Mouse (Mus musculus) CH12.LX (cell line): ENCODE results near the gene Pde9a. TPM values are rescaled to one million over a fixed set of nuclear protein-coding genes. Genes with fewer than 3 reads are reported as not detected.

Experiments
- DNase-seq: peaks from one replicate; pipeline ENCODE4 v3.0.0-alpha.2; 2013; ENCODE audit errors: extremely low read depth
- H3K27ac ChIP-seq: 2 replicates; pipeline ENCODE4 v1.5.1; 2012; ENCODE audit warnings: low read depth, mild to moderate bottlenecking, control low read depth, moderate library complexity; ENCODE audit not compliant: insufficient read depth
- H3K27me3 ChIP-seq: replicated peaks from 2 replicates; pipeline ENCODE3; 2012; ENCODE audit warnings: inconsistent platforms
- H3K36me3 ChIP-seq, 2 experiments: replicated peaks in 1 of 2; 2 replicates each; pipeline versions ENCODE3 to v1.6.1; 2012; ENCODE audit warnings: inconsistent platforms in 1 of 2, low read length in 1 of 2, mild to moderate bottlenecking in 1 of 2, mixed read lengths in 1 of 2, moderate library complexity in 1 of 2; ENCODE audit not compliant: control insufficient read depth in 1 of 2, insufficient read depth in 1 of 2
- H3K4me1 ChIP-seq, 2 experiments: 2 replicates each; pipeline ENCODE4 v1.6.1; 2012; ENCODE audit warnings: inconsistent platforms in 1 of 2, moderate library complexity in 1 of 2; ENCODE audit not compliant: insufficient read depth in 2 of 2, control insufficient read depth in 1 of 2
- H3K4me2 ChIP-seq: 2 replicates; pipeline ENCODE4 v1.6.1; 2012; ENCODE audit warnings: low read depth, mild to moderate bottlenecking, control low read depth; ENCODE audit not compliant: poor library complexity, insufficient read depth, severe bottlenecking
- H3K4me3 ChIP-seq, 3 experiments: fragments of 150-350 bp in 1 of 3; sonication (generic) in 1 of 3; replicated peaks in 1 of 3; 2 replicates each; pipeline versions ENCODE3 to v1.5.1; 2011 to 2012; ENCODE audit warnings: low read depth in 2 of 3, low read length in 2 of 3, mild to moderate bottlenecking in 2 of 3, moderate library complexity in 2 of 3, control low read depth in 1 of 3, improper control_type of control experiment in 1 of 3, inconsistent platforms in 1 of 3, mixed read lengths in 1 of 3; ENCODE audit not compliant: poor library complexity in 1 of 3
- H3K79me2 ChIP-seq: replicated peaks from 2 replicates; pipeline ENCODE4 v1.6.1; 2012; ENCODE audit warnings: mild to moderate bottlenecking, moderate library complexity; ENCODE audit not compliant: control insufficient read depth, poor library complexity, insufficient read depth, severe bottlenecking; ENCODE audit errors: extremely low read depth
- H3K9ac ChIP-seq: 2 replicates; pipeline ENCODE4 v1.6.1; 2012; ENCODE audit warnings: low read depth, mild to moderate bottlenecking, control low read depth, moderate library complexity; ENCODE audit not compliant: insufficient read depth
- H3K9me3 ChIP-seq: replicated peaks from 2 replicates; pipeline ENCODE3; 2012; ENCODE audit warnings: low read length, inconsistent platforms, mixed read lengths
- BHLHE40 ChIP-seq: IDR thresholded peaks from 2 replicates; pipeline ENCODE4 v1.6.1; 2011; ENCODE audit warnings: mild to moderate bottlenecking, low read depth, low read length, improper control_type of control experiment
- E2F4 ChIP-seq: IDR thresholded peaks from 2 replicates; pipeline ENCODE4 v1.6.1; 2011; ENCODE audit warnings: low read depth, low read length, improper control_type of control experiment; ENCODE audit not compliant: insufficient replicate concordance
- ETS1 ChIP-seq: conservative IDR thresholded peaks from 2 replicates; pipeline ENCODE4 v1.6.1; 2012; ENCODE audit warnings: low read depth, mild to moderate bottlenecking, inconsistent platforms, low read length, improper control_type of control experiment, moderate library complexity
- IRF4 ChIP-seq: IDR thresholded peaks from 2 replicates; pipeline ENCODE4 v1.6.1; 2014; ENCODE audit warnings: low read depth, mild to moderate bottlenecking, inconsistent platforms, low read length, improper control_type of control experiment
- JUND ChIP-seq: conservative IDR thresholded peaks from 2 replicates; pipeline ENCODE4 v1.6.1; 2011; ENCODE audit warnings: low read depth, low read length, improper control_type of control experiment
- KAT2A ChIP-seq: IDR thresholded peaks from 2 replicates; pipeline ENCODE4 v1.6.1; 2012; ENCODE audit warnings: low read length, improper control_type of control experiment, inconsistent platforms; ENCODE audit not compliant: insufficient replicate concordance
- MAZ ChIP-seq: IDR thresholded peaks from 2 replicates; pipeline ENCODE4 v1.6.1; 2012; ENCODE audit warnings: low read depth, mild to moderate bottlenecking, inconsistent platforms, low read length, improper control_type of control experiment, moderate library complexity
- MEF2A ChIP-seq: IDR thresholded peaks from 2 replicates; pipeline ENCODE4 v1.6.1; 2014; ENCODE audit warnings: low read depth, mild to moderate bottlenecking, inconsistent platforms, low read length, improper control_type of control experiment, borderline replicate concordance
- NRF1 ChIP-seq: IDR thresholded peaks from 2 replicates; pipeline ENCODE4 v1.6.1; 2014; ENCODE audit warnings: low read depth, mild to moderate bottlenecking, inconsistent platforms, low read length, improper control_type of control experiment, moderate library complexity
- PAX5 ChIP-seq: IDR thresholded peaks from 2 replicates; pipeline ENCODE4 v1.6.1; 2012; ENCODE audit warnings: low read length, inconsistent platforms, mixed read lengths
- POLR2A ChIP-seq: IDR thresholded peaks from 2 replicates; pipeline ENCODE4 v1.6.1; 2011; ENCODE audit warnings: low read depth, mild to moderate bottlenecking, improper control_type of control experiment, low read length
- POLR2AphosphoS2 ChIP-seq: IDR thresholded peaks from 2 replicates; pipeline ENCODE4 v1.6.1; 2011; ENCODE audit warnings: low read depth, low read length, improper control_type of control experiment
- SIN3A ChIP-seq: IDR thresholded peaks from 2 replicates; pipeline ENCODE4 v1.6.1; 2012; ENCODE audit warnings: low read length, improper control_type of control experiment, inconsistent platforms
- TCF12 ChIP-seq: IDR thresholded peaks from 2 replicates; pipeline ENCODE4 v1.6.1; 2014; ENCODE audit warnings: low read depth, mild to moderate bottlenecking, inconsistent platforms, low read length, improper control_type of control experiment
- UBTF ChIP-seq: IDR thresholded peaks from 2 replicates; pipeline ENCODE4 v1.6.1; 2012; ENCODE audit warnings: low read depth, mild to moderate bottlenecking, inconsistent platforms, low read length, improper control_type of control experiment, moderate library complexity
- USF2 ChIP-seq: conservative IDR thresholded peaks from 2 replicates; pipeline ENCODE4 v1.6.1; 2011; ENCODE audit warnings: low read depth, low read length, improper control_type of control experiment
- ZKSCAN1 ChIP-seq: IDR thresholded peaks from 2 replicates; pipeline ENCODE4 v1.6.1; 2012; ENCODE audit warnings: low read depth, inconsistent platforms, low read length, improper control_type of control experiment, borderline replicate concordance
- ZNF384 ChIP-seq: IDR thresholded peaks from 2 replicates; pipeline ENCODE4 v1.6.1; 2012; ENCODE audit warnings: low read depth, low read length, improper control_type of control experiment, inconsistent platforms
- dilution Hi-C: fragments of 300-500 bp; cut with MboI; formaldehyde crosslinking; loops from 2 replicates; pipeline ENCODE4 v1.14.3; 2020; ENCODE audit warnings: low sequenced_read_pairs; ENCODE audit not compliant: extremely low pct_unique_long_range_greater_than_20kb, extremely low pct_ligation_motif_present
- in situ Hi-C: fragments of 300-500 bp; cut with MboI; formaldehyde crosslinking; loops from 3 replicates; pipeline ENCODE4 v1.14.3; 2019; ENCODE audit warnings: low sequenced_read_pairs, low pct_ligation_motif_present, low pct_unique_long_range_greater_than_20kb, mixed read lengths
- polyA plus RNA-seq: library from polyadenylated mRNA; unstranded; fragments of >175 nt; gene quantifications from 2 replicates; pipeline ENCODE4 v1.2.1, GENCODE M21; 2012; ENCODE audit warnings: low read depth; ENCODE audit not compliant: insufficient read length
- total RNA-seq, 2 experiments: library from RNA; depleted of rRNA; stranded (reverse); fragments of 300-350 nt in 1 of 2; fragments of >200 nt in 1 of 2; gene quantifications; 2 replicates each; pipeline ENCODE4 v1.2.3; 2012 to 2014

The Pde9a gene
- total and polyA plus RNA-seq, 3 experiments = not detected

GRCm38 (mm10) chr17:31479108-31479844, 93.3 kb downstream of the Pde9a start:
- H3K79me2 ChIP-seq = no peaks in the 10 kb centered on the region
- no peaks in the 10 kb centered on the region for H3K9me3 ChIP-seq
- no peak overlapping the region for H3K4me2 ChIP-seq
- DNase-seq = no peak
- in situ Hi-C loops (loop anchor here (25.0 kb wide), 1 partner anchor 467 kb away; no protein-coding TSS in a partner anchor), dilution Hi-C loops (no loop called here)
- H3K27ac ChIP-seq = no peak overlapping the region
- H3K27me3 ChIP-seq = peaks cover 28% of the 10 kb centered on the region
- no peaks in the 10 kb centered on the region for H3K36me3 ChIP-seq
- no peak for TF ChIP-seq KAT2A
- no peak for TF ChIP-seq MEF2A
- TF ChIP-seq USF2 = no peak
- TF ChIP-seq JUND = no peak
- H3K4me1 ChIP-seq = peaks cover 2 to 7% of the 10 kb centered on the region in 2 experiments
- no peak overlapping the region for H3K4me3 ChIP-seq
- H3K9ac ChIP-seq = no peak overlapping the region

DNA sequence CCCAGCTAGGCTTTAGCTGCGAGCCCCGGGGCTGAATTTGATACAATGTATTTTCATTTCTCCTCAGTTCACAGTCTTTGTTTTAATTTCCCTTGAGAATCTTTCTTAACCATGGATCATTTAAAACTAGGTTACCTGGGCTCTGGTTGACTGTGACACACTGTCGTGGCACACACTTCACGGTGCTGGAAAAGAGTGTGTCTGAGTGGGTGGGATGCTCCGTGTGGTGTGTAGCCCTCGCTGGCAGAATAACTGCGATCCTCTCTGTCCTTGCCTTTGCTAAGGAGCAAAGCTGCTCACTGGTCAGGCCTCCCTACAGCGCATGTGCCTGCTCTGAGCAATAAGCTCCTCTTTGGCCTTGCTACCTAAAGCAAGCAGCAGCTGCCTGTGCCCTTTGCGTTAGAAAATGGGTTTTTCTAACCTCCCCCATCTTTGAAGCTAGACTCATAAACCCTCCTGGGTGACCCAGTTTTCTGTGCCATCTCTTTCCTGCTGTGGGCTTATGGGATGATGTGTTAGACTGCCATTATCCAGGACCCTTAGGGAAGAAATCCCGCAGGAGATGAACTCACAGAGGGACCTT, 100.7 kb downstream of the Pde9a start:
- H3K4me1 ChIP-seq = peaks cover 0 to 2% of the 10 kb centered on the region in 2 experiments; a peak in 1 of 4 replicates
- no peak overlapping the region for H3K4me2 ChIP-seq
- peaks cover 13% of the 10 kb centered on the region for H3K27me3 ChIP-seq
- DNase-seq = no peak
- in situ Hi-C loops = loop anchor here (25.0 kb wide), 1 partner anchor 474 kb away; no protein-coding TSS in a partner anchor
- no peak overlapping the region for H3K27ac ChIP-seq
- dilution Hi-C loops = no loop called here
- no peaks in the 10 kb centered on the region for H3K9me3 ChIP-seq
- H3K36me3 ChIP-seq = no peaks in the 10 kb centered on the region
- H3K9ac ChIP-seq = no peak overlapping the region
- H3K79me2 ChIP-seq = no peaks in the 10 kb centered on the region
- TF ChIP-seq POLR2A (no peak), SIN3A (no peak), ZKSCAN1 (no peak), USF2 (no peak), PAX5 (no peak), BHLHE40 (no peak)
- TF ChIP-seq, all 38 proteins: peak for 0
- H3K4me3 ChIP-seq = no peak overlapping the region

- dilution Hi-C loops = no loop called here
- in situ Hi-C loops = loop anchor here (25.0 kb wide), 1 partner anchor 475 kb away; no protein-coding TSS in a partner anchor
- no peak overlapping the region for H3K4me3 ChIP-seq
These were observed 101.5 kb downstream of the Pde9a start for GRCm38 (mm10) chr17:31487433-31488060.

More at GRCm38 (mm10) chr17:31487433-31488060, 101.5 kb downstream of the Pde9a start:
- Histone ChIP-seq H3K27me3 (peaks cover 11% of the 10 kb centered on the region), H3K4me1 (peaks cover 0 to 2% of the 10 kb centered on the region in 2 experiments; a peak in 1 of 4 replicates), H3K27ac (no peak overlapping the region), H3K9ac (no peak overlapping the region), H3K4me2 (no peak overlapping the region), H3K9me3 (no peaks in the 10 kb centered on the region), H3K79me2 (no peaks in the 10 kb centered on the region), H3K36me3 (no peaks in the 10 kb centered on the region)
- TF ChIP-seq POLR2AphosphoS2 (no peak), ETS1 (no peak), UBTF (no peak), E2F4 (no peak), NRF1 (no peak), SIN3A (no peak), TCF12 (no peak), USF2 (no peak), ZNF384 (no peak), MAZ (no peak), IRF4 (no peak), KAT2A (no peak)
- DNase-seq = no peak
